8 mouse cellular contexts compared by ENCODE assay signal in genomic region chr5:63811819-63812508, GRCm38 (mm10). TPM values are rescaled to one million over a fixed set of nuclear protein-coding genes. Genes with fewer than 3 reads are reported as not detected.
DNase-seq lines count a peak whose midpoint lies in the region; ATAC-seq lines count a peak whose summit lies in the region.

TSS of gene 0610040J01Rik (plus strand) at chr5:63812363.

- peak; percentile 47 for DNase-seq in 416B (ENCODE audit: low read depth)
- DNase-seq in brain, embryonic 18.5 days (ENCODE audit: low read depth, low spot score) = peak; percentile 42
- peak; percentile 63 for DNase-seq in forebrain, embryonic 10.5 days (ENCODE audit: extremely low spot score, low spot score)
- DNase-seq in kidney, postnatal 14 days = peak; percentile 87
- DNase-seq in liver, embryonic 11.5 days (ENCODE audit: low spot score) = peak; percentile 69
- DNase-seq in naive thymus-derived CD4-positive, alpha-beta T cell, adult 2 months (ENCODE audit: low read depth) = peak; percentile 67

- no peaks in the 10 kb centered on the region; the same call in 1 of the 2 replicates for H3K9me3 ChIP-seq in forebrain, embryonic 10.5 days
- H3K9me3 ChIP-seq in heart, embryonic 15.5 days (replicated peaks) = no peaks in the 10 kb centered on the region
- H3K9me3 ChIP-seq in liver, embryonic 11.5 days (ENCODE audit: control insufficient read depth, low read length) = no peaks in the 10 kb centered on the region
- H3K9me3 ChIP-seq in stomach, embryonic 14.5 days (ENCODE audit: control insufficient read depth, low read depth, low read length) = no peaks in the 10 kb centered on the region

- peaks cover 37% of the 10 kb centered on the region for H3K27me3 ChIP-seq in forebrain, embryonic 10.5 days (ENCODE audit: poor library complexity, severe bottlenecking)
- H3K27me3 ChIP-seq in heart, embryonic 15.5 days = peaks cover 41% of the 10 kb centered on the region
- peaks cover 21% of the 10 kb centered on the region for H3K27me3 ChIP-seq in liver, embryonic 11.5 days (replicated peaks; ENCODE audit: control insufficient read depth, insufficient read depth, low read length)
- no peaks in the 10 kb centered on the region for H3K27me3 ChIP-seq in stomach, embryonic 14.5 days (ENCODE audit: control insufficient read depth, insufficient read depth, low read length)

- ATAC-seq in heart, embryonic 15.5 days (replicated peaks; ENCODE audit: insufficient number of reproducible peaks, insufficient read depth, low FRiP score, low read depth) = peak; percentile 66; the same call in 1 of the 2 replicates
- ATAC-seq in liver, embryonic 11.5 days (replicated peaks; ENCODE audit: low FRiP score) = peak; percentile 84
- peak; percentile 93 for ATAC-seq in stomach, embryonic 14.5 days (ENCODE audit: insufficient number of reproducible peaks, insufficient read depth, low FRiP score, low read depth)

- no peaks in the 10 kb centered on the region for H3K36me3 ChIP-seq in forebrain, embryonic 10.5 days (replicated peaks)
- H3K36me3 ChIP-seq in heart, embryonic 15.5 days = no peaks in the 10 kb centered on the region
- no peaks in the 10 kb centered on the region for H3K36me3 ChIP-seq in liver, embryonic 11.5 days (ENCODE audit: control insufficient read depth, insufficient read depth, low read length)
- no peaks in the 10 kb centered on the region for H3K36me3 ChIP-seq in stomach, embryonic 14.5 days (ENCODE audit: control insufficient read depth, insufficient read depth, low read length)

- H3K4me3 ChIP-seq in forebrain, embryonic 10.5 days = peak within 1 kb of the TSS; percentile 64
- peak within 1 kb of the TSS; percentile 55 for H3K4me3 ChIP-seq in heart, embryonic 15.5 days
- peak within 1 kb of the TSS; percentile 61 for H3K4me3 ChIP-seq in liver, embryonic 11.5 days (ENCODE audit: low read depth, low read length)
- H3K4me3 ChIP-seq in stomach, embryonic 14.5 days (ENCODE audit: low read depth, low read length) = peak within 1 kb of the TSS; percentile 43

- peaks cover 10% of the 10 kb centered on the region for H3K4me1 ChIP-seq in forebrain, embryonic 10.5 days
- H3K4me1 ChIP-seq in heart, embryonic 15.5 days (replicated peaks) = peaks cover 7% of the 10 kb centered on the region
- H3K4me1 ChIP-seq in liver, embryonic 11.5 days (replicated peaks; ENCODE audit: control insufficient read depth, insufficient read depth, low read length) = no peaks in the 10 kb centered on the region
- no peaks in the 10 kb centered on the region for H3K4me1 ChIP-seq in stomach, embryonic 14.5 days (ENCODE audit: control insufficient read depth, insufficient read depth, low read length)

- 3% methylated on average over 42 of the region's 42 CpGs for WGBS in forebrain, embryonic 10.5 days
- 3% methylated on average over 42 of the region's 42 CpGs for WGBS in heart, embryonic 15.5 days
- 2% methylated on average over 42 of the region's 42 CpGs for WGBS in liver, embryonic 11.5 days
- WGBS in stomach, embryonic 14.5 days = 3% methylated on average over 42 of the region's 42 CpGs

- H3K9ac ChIP-seq in heart, embryonic 15.5 days = peak within 1 kb of the TSS; percentile 40
- H3K9ac ChIP-seq in liver, embryonic 11.5 days (ENCODE audit: low read depth, low read length) = peak within 1 kb of the TSS; percentile 61
- peak within 1 kb of the TSS; percentile 37; the same call in 1 of the 2 replicates for H3K9ac ChIP-seq in stomach, embryonic 14.5 days (replicated peaks; ENCODE audit: low read depth, low read length)

- peak within 1 kb of the TSS; percentile 76 for H3K27ac ChIP-seq in forebrain, embryonic 10.5 days
- H3K27ac ChIP-seq in heart, embryonic 15.5 days = no peak within 1 kb of the TSS
- H3K27ac ChIP-seq in liver, embryonic 11.5 days (ENCODE audit: low read depth, low read length) = peak within 1 kb of the TSS; percentile 13; the same call in 1 of the 2 replicates
- no peak within 1 kb of the TSS for H3K27ac ChIP-seq in stomach, embryonic 14.5 days (ENCODE audit: low read length)

- peak within 1 kb of the TSS; percentile 95 for H3K4me2 ChIP-seq in heart, embryonic 15.5 days
- H3K4me2 ChIP-seq in liver, embryonic 11.5 days = peak within 1 kb of the TSS; percentile 86
- H3K4me2 ChIP-seq in stomach, embryonic 14.5 days (replicated peaks; ENCODE audit: low read depth, low read length) = peak within 1 kb of the TSS; percentile 82

RNA-seq across cellular contexts. Expression of gene 0610040J01Rik, which starts in this region (rescaled TPM):
- polyA plus RNA-seq in forebrain, embryonic 10.5 days (2016; fragmentation: Nextera tagmentation; extraction: Ambion mirVana) = 1.9 and 2.0 TPM in 2 replicates
- 1.4 and 3.3 TPM in 2 replicates for polyA plus RNA-seq in heart, embryonic 15.5 days (2015; fragmentation: Nextera tagmentation; extraction: Ambion mirVana)
- polyA plus RNA-seq in liver, embryonic 11.5 days (2014; fragmentation: Nextera tagmentation; extraction: Ambion mirVana) = 11.8 and 15.4 TPM in 2 replicates
- polyA plus RNA-seq in stomach, embryonic 14.5 days (2014; fragmentation: Nextera tagmentation; extraction: Ambion mirVana) = 28.0 and 28.7 TPM in 2 replicates

Comparison
In these comparisons a context has a peak if more than half of its experiments do, and no peak if none do; other contexts are left out.
1. H3K27ac ChIP-seq: peak in forebrain, embryonic 10.5 days (single experiment) and liver, embryonic 11.5 days (single experiment); none in heart, embryonic 15.5 days (single experiment) and stomach, embryonic 14.5 days (single experiment).
2. Peak in every context shown above with its lines, with median percentiles within 50 percentile points of each other: DNase-seq, H3K4me3 ChIP-seq, ATAC-seq, H3K4me2 ChIP-seq and H3K9ac ChIP-seq.